Mouse (Mus musculus) embryonic facial prominence, embryonic 14.5 days (tissue): ENCODE results near the gene Pdzd2. TPM values are rescaled to one million over a fixed set of nuclear protein-coding genes. Genes with fewer than 3 reads are reported as not detected.
A peak's percentile ranks its signal among the peaks of the same experiment; 100 is the strongest.

Experiments
- ATAC-seq: fragments of 200-750 bp; cut with Nextera tagmentation; 2 replicates; pipeline ENCODE4 v1.8.0; 2017; ENCODE audit warnings: low read depth, moderate number of reproducible peaks, moderate TSS enrichment
- DNase-seq: peaks from one replicate; pipeline ENCODE4 v3.0.0-alpha.2; 2015; ENCODE audit warnings: low spot score
- H3K27ac ChIP-seq: fragments of 300-500 bp; sonication (generic); replicated peaks from 2 replicates; pipeline ENCODE4 v1.5.1; 2014; ENCODE audit warnings: low read depth, mild to moderate bottlenecking, low read length, moderate library complexity
- H3K27me3 ChIP-seq: fragments of 300-500 bp; sonication (generic); replicated peaks from 2 replicates; pipeline ENCODE4 v1.6.1; 2014; ENCODE audit warnings: low read length; ENCODE audit not compliant: control insufficient read depth, insufficient read depth
- H3K36me3 ChIP-seq: fragments of 300-500 bp; sonication (generic); 2 replicates; pipeline ENCODE4 v1.6.1; 2014; ENCODE audit warnings: low read length, mixed read lengths; ENCODE audit not compliant: control insufficient read depth, insufficient read depth
- H3K4me1 ChIP-seq: fragments of 300-500 bp; sonication (generic); 2 replicates; pipeline ENCODE4 v1.6.1; 2014; ENCODE audit warnings: antibody characterized with exemption, low read length; ENCODE audit not compliant: control insufficient read depth, insufficient read depth
- H3K4me2 ChIP-seq: fragments of 300-500 bp; sonication (generic); 2 replicates; pipeline ENCODE4 v1.6.1; 2014; ENCODE audit warnings: low read depth, mild to moderate bottlenecking, low read length, moderate library complexity, mixed read lengths
- H3K4me3 ChIP-seq: fragments of 300-500 bp; sonication (generic); 2 replicates; pipeline ENCODE4 v1.5.1; 2014; ENCODE audit warnings: low read depth, mild to moderate bottlenecking, low read length
- H3K9ac ChIP-seq: fragments of 300-500 bp; sonication (generic); 2 replicates; pipeline ENCODE4 v1.6.1; 2014; ENCODE audit warnings: low read depth, mild to moderate bottlenecking, low read length, moderate library complexity, mixed read lengths
- H3K9me3 ChIP-seq: fragments of 300-500 bp; sonication (generic); 2 replicates; pipeline ENCODE4 v1.6.1; 2016; ENCODE audit warnings: low read length; ENCODE audit not compliant: control insufficient read depth
- WGBS: fragments of 180-500 bp; shearing (Covaris S2); extraction: QIAGEN DNeasy Blood & Tissue Kit; methylation state at CpG from one replicate; pipeline ENCODE4 v1.1.7; 2014; 5-methylcytosine and 5-hydroxymethylcytosine counted together
- polyA plus RNA-seq: library from polyadenylated mRNA; unstranded; fragments of >200 nt; fragmentation: Nextera tagmentation; extraction: Ambion mirVana; gene quantifications from 2 replicates; pipeline ENCODE4 v1.2.1, GENCODE M21; 2014

Pdzd2 gene
- polyA plus RNA-seq, 1 experiment from 2014 or later = 28.0 TPM

- Histone ChIP-seq H3K27ac (no peak overlapping the region), H3K9me3 (no peaks in the 10 kb centered on the region), H3K36me3 (no peaks in the 10 kb centered on the region), H3K27me3 (no peaks in the 10 kb centered on the region), H3K4me3 (no peak overlapping the region), H3K9ac (no peak overlapping the region), H3K4me2 (no peak overlapping the region), H3K4me1 (no peaks in the 10 kb centered on the region)
- DNase-seq = no peak
- WGBS = 87% methylated on average over 11 of the region's 11 CpGs
- no peak for ATAC-seq
Measured at GRCm38 (mm10) chr15:12566637-12567440, 172.9 kb downstream of the Pdzd2 start.

GRCm38 (mm10) chr15:12565281-12565680 lies 174.4 kb downstream of the Pdzd2 start:
- H3K4me1 ChIP-seq = peaks cover 10% of the 10 kb centered on the region
- H3K27me3 ChIP-seq = no peaks in the 10 kb centered on the region
- no peak overlapping the region for H3K9ac ChIP-seq
- no peaks in the 10 kb centered on the region for H3K36me3 ChIP-seq
- H3K4me2 ChIP-seq = no peak overlapping the region
- no peak for DNase-seq
- H3K9me3 ChIP-seq = no peaks in the 10 kb centered on the region
- no peak for ATAC-seq
- WGBS = 80% methylated on average over 8 of the region's 8 CpGs
- H3K4me3 ChIP-seq = no peak overlapping the region
- no peak overlapping the region for H3K27ac ChIP-seq

GRCm38 (mm10) chr15:12560505-12560904 lies 179.2 kb downstream of the Pdzd2 start:
- no peak overlapping the region for H3K4me2 ChIP-seq
- H3K27ac ChIP-seq = no peak overlapping the region
- H3K9ac ChIP-seq = no peak overlapping the region
- H3K9me3 ChIP-seq = no peaks in the 10 kb centered on the region
- WGBS = 40% methylated on average over 8 of the region's 8 CpGs
- H3K27me3 ChIP-seq = no peaks in the 10 kb centered on the region
- H3K4me1 ChIP-seq = peaks cover 10% of the 10 kb centered on the region
- no peaks in the 10 kb centered on the region for H3K36me3 ChIP-seq
- H3K4me3 ChIP-seq = no peak overlapping the region
- ATAC-seq (peak; percentile 30; the same call in 1 of the 2 replicates), DNase-seq (peak; percentile 30)

- H3K4me2 ChIP-seq = no peak overlapping the region
- H3K27ac ChIP-seq = no peak overlapping the region
- H3K4me3 ChIP-seq = no peak overlapping the region
- no peak for ATAC-seq
- peaks cover 10% of the 10 kb centered on the region for H3K4me1 ChIP-seq
- H3K9me3 ChIP-seq = no peaks in the 10 kb centered on the region
- no peaks in the 10 kb centered on the region for H3K36me3 ChIP-seq
- H3K9ac ChIP-seq = no peak overlapping the region
- H3K27me3 ChIP-seq = no peaks in the 10 kb centered on the region
- 87% methylated on average over 11 of the region's 11 CpGs for WGBS
- DNase-seq = no peak
Measured at GRCm38 (mm10) chr15:12557663-12558436, 181.9 kb downstream of the Pdzd2 start.

DNA sequence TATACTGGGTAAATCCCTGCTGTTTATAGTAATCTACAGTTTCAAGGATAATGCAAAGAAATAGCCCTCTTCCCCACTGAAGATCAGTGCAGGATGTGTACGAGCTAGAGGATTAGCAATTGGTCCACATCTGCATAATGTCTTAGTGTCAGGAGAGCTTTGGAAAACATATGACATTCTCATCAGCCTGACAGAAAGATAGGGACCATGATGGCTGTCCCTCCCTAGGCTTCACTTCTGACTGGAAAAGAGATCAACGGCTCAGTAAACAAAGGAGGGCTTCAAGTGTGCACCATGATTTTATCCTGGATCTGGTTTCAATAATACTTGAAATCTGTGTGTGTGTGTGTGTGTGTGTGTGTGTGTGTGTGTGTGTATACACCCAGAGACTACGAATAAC lies 186.5 kb downstream of the Pdzd2 start:
- Histone ChIP-seq H3K4me2 (no peak overlapping the region), H3K9ac (no peak overlapping the region), H3K4me1 (peaks cover 18% of the 10 kb centered on the region), H3K36me3 (no peaks in the 10 kb centered on the region), H3K4me3 (no peak overlapping the region), H3K9me3 (no peaks in the 10 kb centered on the region), H3K27me3 (no peaks in the 10 kb centered on the region), H3K27ac (no peak overlapping the region)
- 35% methylated on average over 3 of the region's 3 CpGs for WGBS
- DNase-seq (no peak), ATAC-seq (no peak)

GRCm38 (mm10) chr15:12550919-12551318 lies 188.8 kb downstream of the Pdzd2 start:
- WGBS = 13% methylated on average over 3 of the region's 3 CpGs
- peak; percentile 44 for DNase-seq
- no peak for ATAC-seq
- no peaks in the 10 kb centered on the region for H3K36me3 ChIP-seq
- H3K4me2 ChIP-seq = peak overlapping the region; percentile 89
- no peak overlapping the region for H3K9ac ChIP-seq
- H3K27me3 ChIP-seq = no peaks in the 10 kb centered on the region
- no peaks in the 10 kb centered on the region for H3K9me3 ChIP-seq
- H3K4me1 ChIP-seq = peaks cover 18% of the 10 kb centered on the region
- no peak overlapping the region for H3K4me3 ChIP-seq
- H3K27ac ChIP-seq = peak overlapping the region; percentile 72; the same call in 1 of the 2 replicates

DNA sequence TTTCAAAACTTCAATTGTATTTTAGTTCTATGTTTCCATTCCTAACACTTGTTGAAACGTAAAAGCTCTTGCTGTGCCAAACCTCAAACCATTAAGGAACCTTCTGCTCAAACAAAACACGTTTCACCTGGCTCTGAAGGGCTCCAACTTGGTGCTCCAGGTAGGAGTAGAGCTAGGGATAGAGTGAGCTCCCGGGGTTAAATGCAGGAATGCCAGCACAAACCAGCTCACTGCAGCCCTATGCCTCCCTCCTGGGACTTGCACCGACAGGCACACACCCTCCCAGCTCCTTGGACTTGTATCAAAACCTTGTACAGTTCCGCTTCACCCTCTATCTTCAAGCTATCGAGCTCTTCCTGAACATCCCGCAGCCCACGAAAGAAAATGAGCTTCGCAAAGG lies 189.3 kb downstream of the Pdzd2 start:
- H3K4me3 ChIP-seq = peak overlapping the region; percentile 48; the same call in 1 of the 2 replicates
- peaks cover 21% of the 10 kb centered on the region for H3K4me1 ChIP-seq
- H3K27me3 ChIP-seq = no peaks in the 10 kb centered on the region
- peak overlapping the region; percentile 89 for H3K4me2 ChIP-seq
- ATAC-seq (peak; percentile 64), DNase-seq (peak; percentile 71)
- no peaks in the 10 kb centered on the region for H3K9me3 ChIP-seq
- WGBS = 18% methylated on average over 9 of the region's 9 CpGs
- peak overlapping the region; percentile 72 for H3K27ac ChIP-seq
- H3K9ac ChIP-seq = no peak overlapping the region
- H3K36me3 ChIP-seq = no peaks in the 10 kb centered on the region

- peak overlapping the region; percentile 48 for H3K4me3 ChIP-seq
- 1% methylated on average over 13 of the region's 13 CpGs for WGBS
Measured at GRCm38 (mm10) chr15:12549919-12550305, 189.8 kb downstream of the Pdzd2 start.

More at GRCm38 (mm10) chr15:12549919-12550305, 189.8 kb downstream of the Pdzd2 start:
- H3K4me2 ChIP-seq = peak overlapping the region; percentile 89
- H3K27ac ChIP-seq = peak overlapping the region; percentile 72
- peak; percentile 77 for DNase-seq
- H3K36me3 ChIP-seq = no peaks in the 10 kb centered on the region
- H3K27me3 ChIP-seq = no peaks in the 10 kb centered on the region
- peak overlapping the region; percentile 59 for H3K9ac ChIP-seq
- peaks cover 26% of the 10 kb centered on the region for H3K4me1 ChIP-seq
- H3K9me3 ChIP-seq = no peaks in the 10 kb centered on the region
- peak; percentile 50 for ATAC-seq
